Mouse (Mus musculus): ENCODE measurements around the gene 9530077C05Rik. TPM values are rescaled to one million over a fixed set of nuclear protein-coding genes. Genes with fewer than 3 reads are reported as not detected.
A peak's percentile ranks its signal among the peaks of the same experiment; 100 is the strongest.

9530077C05Rik gene
- polyA plus RNA-seq, 1 experiment from 2014 or later, result 3.4 TPM

GRCm38 (mm10) chr9:22466212-22466611 is 54.9 kb downstream of the 9530077C05Rik start:
- Histone ChIP-seq H3K9ac (ENCODE audit: low read depth, low read length) (no peak overlapping the region), H3K9me3 (ENCODE audit: control insufficient read depth, low read length) (no peaks in the 10 kb centered on the region), H3K4me1 (ENCODE audit: control insufficient read depth, insufficient read depth, low read length) (0 out of 2 replicates have a peak, but pooled peaks cover 2% of the 10 kb centered on the region), H3K27ac (ENCODE audit: low read length) (no peak overlapping the region), H3K36me3 (ENCODE audit: control insufficient read depth, insufficient read depth, low read length) (peaks cover 5% of the 10 kb centered on the region; the same call in 1 of the 2 replicates), H3K27me3 (replicated peaks; ENCODE audit: control insufficient read depth, insufficient read depth, low read length) (no peaks in the 10 kb centered on the region), H3K4me2 (ENCODE audit: low read depth, low read length) (no peak overlapping the region), H3K4me3 (ENCODE audit: low read length) (no peak overlapping the region)
- ATAC-seq, result no peak
- 94% methylated on average over 5 of the region's 5 CpGs for WGBS

DNA sequence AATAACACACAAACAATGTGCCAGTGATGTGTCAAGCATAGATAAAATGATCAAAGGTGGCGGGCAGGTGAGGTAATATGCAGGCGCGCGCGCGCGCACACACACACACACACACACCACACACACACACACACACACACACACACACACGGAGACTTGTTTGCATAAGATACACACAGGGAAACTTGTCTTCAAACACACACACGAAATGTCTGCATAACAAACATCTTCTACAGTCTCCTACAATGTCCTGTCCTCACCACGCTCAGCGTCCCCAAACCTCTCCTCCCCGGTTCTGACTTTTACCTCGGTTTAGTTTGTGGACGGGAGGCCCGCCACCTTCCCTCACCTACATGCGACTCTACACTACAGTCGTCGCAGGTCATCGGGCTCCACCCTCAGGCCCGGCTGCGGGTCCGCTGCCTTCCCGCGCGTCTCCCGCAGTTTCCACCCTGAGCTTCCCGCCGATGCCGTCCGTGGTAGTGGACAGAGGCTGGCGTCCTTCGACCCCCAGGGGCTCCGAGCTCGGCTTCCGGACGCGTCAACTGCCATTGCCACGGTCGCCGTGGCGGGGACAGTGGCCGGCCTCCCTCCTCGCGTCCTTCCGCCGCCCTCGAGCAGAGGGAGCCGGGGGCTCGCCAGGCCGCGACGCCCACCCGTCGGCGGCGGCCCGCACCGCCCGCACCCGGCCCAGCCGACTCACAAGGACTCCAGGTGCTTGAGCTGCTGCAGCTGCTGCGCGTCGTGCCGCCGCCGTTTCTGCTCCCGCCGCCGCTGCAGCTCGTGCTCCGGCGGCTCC is 56.3 kb downstream of the 9530077C05Rik start:
- Histone ChIP-seq H3K27ac (ENCODE audit: low read length) (peak overlapping the region; percentile 93), H3K27me3 (replicated peaks; ENCODE audit: control insufficient read depth, insufficient read depth, low read length) (no peaks in the 10 kb centered on the region), H3K9ac (ENCODE audit: low read depth, low read length) (peak overlapping the region; percentile 95), H3K4me3 (ENCODE audit: low read length) (peak overlapping the region; percentile 91), H3K9me3 (ENCODE audit: control insufficient read depth, low read length) (no peaks in the 10 kb centered on the region), H3K4me1 (ENCODE audit: control insufficient read depth, insufficient read depth, low read length) (0 out of 2 replicates have a peak, but pooled peaks cover 2% of the 10 kb centered on the region), H3K36me3 (ENCODE audit: control insufficient read depth, insufficient read depth, low read length) (peaks cover 5% of the 10 kb centered on the region; the same call in 1 of the 2 replicates), H3K4me2 (ENCODE audit: low read depth, low read length) (peak overlapping the region; percentile 65)
- ATAC-seq, result peak; percentile 78
- WGBS, result under 1% methylated on average over 70 of the region's 73 CpGs

GRCm38 (mm10) chr9:22468170-22468898 is 57.0 kb downstream of the 9530077C05Rik start:
- Histone ChIP-seq H3K27me3 (replicated peaks; ENCODE audit: control insufficient read depth, insufficient read depth, low read length) (no peaks in the 10 kb centered on the region), H3K9ac (ENCODE audit: low read depth, low read length) (peak overlapping the region; percentile 95), H3K36me3 (ENCODE audit: control insufficient read depth, insufficient read depth, low read length) (peaks cover 5% of the 10 kb centered on the region; the same call in 1 of the 2 replicates), H3K4me1 (ENCODE audit: control insufficient read depth, insufficient read depth, low read length) (0 out of 2 replicates have a peak, but pooled peaks cover 2% of the 10 kb centered on the region), H3K4me2 (ENCODE audit: low read depth, low read length) (peak overlapping the region; percentile 65), H3K9me3 (ENCODE audit: control insufficient read depth, low read length) (no peaks in the 10 kb centered on the region), H3K27ac (ENCODE audit: low read length) (peak overlapping the region; percentile 93), H3K4me3 (ENCODE audit: low read length) (peak overlapping the region; percentile 91)
- ATAC-seq, result peak; percentile 93
- 3% methylated on average over 43 of the region's 43 CpGs for WGBS

DNA sequence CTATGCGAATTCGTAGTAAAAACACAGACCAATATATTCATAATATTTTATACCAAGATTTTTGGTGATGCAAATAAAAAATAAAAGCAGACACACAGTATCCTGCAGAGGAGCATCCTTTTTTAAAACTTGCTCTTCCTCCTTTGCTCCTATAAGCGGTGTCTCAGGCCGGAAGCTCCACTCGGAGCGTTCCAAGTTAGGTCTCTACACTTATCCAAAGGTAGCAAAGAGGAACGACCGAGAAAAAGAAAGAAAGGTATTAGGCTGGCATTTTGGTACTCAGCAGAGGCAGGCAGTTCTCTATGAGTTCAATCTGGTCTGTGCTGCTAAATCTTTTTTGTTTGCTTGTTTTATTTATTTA is 57.6 kb downstream of the 9530077C05Rik start:
- Histone ChIP-seq H3K36me3 (ENCODE audit: control insufficient read depth, insufficient read depth, low read length) (peaks cover 5% of the 10 kb centered on the region; the same call in 1 of the 2 replicates), H3K9ac (ENCODE audit: low read depth, low read length) (no peak overlapping the region), H3K27ac (ENCODE audit: low read length) (no peak overlapping the region), H3K4me2 (ENCODE audit: low read depth, low read length) (no peak overlapping the region), H3K4me1 (ENCODE audit: control insufficient read depth, insufficient read depth, low read length) (0 out of 2 replicates have a peak, but pooled peaks cover 2% of the 10 kb centered on the region), H3K27me3 (replicated peaks; ENCODE audit: control insufficient read depth, insufficient read depth, low read length) (no peaks in the 10 kb centered on the region), H3K4me3 (ENCODE audit: low read length) (no peak overlapping the region), H3K9me3 (ENCODE audit: control insufficient read depth, low read length) (no peaks in the 10 kb centered on the region)
- 77% methylated on average over 8 of the region's 8 CpGs for WGBS
- ATAC-seq, result no peak

DNA sequence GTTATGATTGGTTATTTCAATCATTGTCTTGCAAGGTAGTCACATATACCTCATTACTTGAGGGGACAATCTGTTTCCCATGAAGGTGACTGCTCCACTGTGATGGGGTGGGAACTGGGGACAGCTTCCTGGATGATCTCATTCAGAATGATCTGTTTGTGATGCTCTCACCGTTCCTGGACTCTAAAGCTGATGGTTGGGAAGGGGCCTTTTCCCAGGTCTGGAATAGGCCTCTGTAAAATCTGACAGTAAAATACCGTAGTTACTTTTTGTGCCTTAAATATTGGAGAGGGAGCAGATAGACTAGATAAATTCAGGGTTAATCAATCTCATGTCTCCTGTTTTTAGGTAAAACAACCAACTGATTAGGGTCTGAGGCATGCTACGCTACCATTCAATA is 58.3 kb downstream of the 9530077C05Rik start, which contains the start of gene Rp9:
Gene Rp9 (minus strand): TSS at position 101 of the 400 bp plus-strand sequence.
- no peak for ATAC-seq
- H3K4me3 ChIP-seq (ENCODE audit: low read length), result peak within 1 kb of the TSS; percentile 91
- H3K9ac ChIP-seq (ENCODE audit: low read depth, low read length), result peak within 1 kb of the TSS; percentile 95
- 0 out of 2 replicates have a peak, but pooled peaks cover 2% of the 10 kb centered on the region for H3K4me1 ChIP-seq (ENCODE audit: control insufficient read depth, insufficient read depth, low read length)
- 83% methylated on average over 3 of the region's 3 CpGs for WGBS
- no peak within 1 kb of the TSS for H3K27ac ChIP-seq (ENCODE audit: low read length)
- peaks cover 5% of the 10 kb centered on the region; the same call in 1 of the 2 replicates for H3K36me3 ChIP-seq (ENCODE audit: control insufficient read depth, insufficient read depth, low read length)
- no peaks in the 10 kb centered on the region for H3K27me3 ChIP-seq (replicated peaks; ENCODE audit: control insufficient read depth, insufficient read depth, low read length)
- no peaks in the 10 kb centered on the region for H3K9me3 ChIP-seq (ENCODE audit: control insufficient read depth, low read length)
- peak within 1 kb of the TSS; percentile 65 for H3K4me2 ChIP-seq (ENCODE audit: low read depth, low read length)

GRCm38 (mm10) chr9:22475424-22475868 is 64.1 kb downstream of the 9530077C05Rik start, which contains the start of gene Bbs9:
Gene Bbs9, plus strand, starts transcription at chr9:22475715.
- Histone ChIP-seq H3K27me3 (replicated peaks; ENCODE audit: control insufficient read depth, insufficient read depth, low read length) (no peaks in the 10 kb centered on the region), H3K9ac (ENCODE audit: low read depth, low read length) (peak within 1 kb of the TSS; percentile 70), H3K27ac (ENCODE audit: low read length) (peak within 1 kb of the TSS; percentile 54), H3K36me3 (ENCODE audit: control insufficient read depth, insufficient read depth, low read length) (no peaks in the 10 kb centered on the region), H3K4me2 (ENCODE audit: low read depth, low read length) (peak within 1 kb of the TSS; percentile 91), H3K4me3 (ENCODE audit: low read length) (peak within 1 kb of the TSS; percentile 66), H3K9me3 (ENCODE audit: control insufficient read depth, low read length) (no peaks in the 10 kb centered on the region), H3K4me1 (ENCODE audit: control insufficient read depth, insufficient read depth, low read length) (no peaks in the 10 kb centered on the region)
- WGBS, result under 1% methylated on average over 25 of the region's 25 CpGs
- peak; percentile 100 for ATAC-seq

- H3K36me3 ChIP-seq (ENCODE audit: control insufficient read depth, insufficient read depth, low read length), result no peaks in the 10 kb centered on the region
- H3K4me2 ChIP-seq (ENCODE audit: low read depth, low read length), result peak overlapping the region; percentile 91
- H3K9ac ChIP-seq (ENCODE audit: low read depth, low read length), result peak overlapping the region; percentile 70
- no peaks in the 10 kb centered on the region for H3K4me1 ChIP-seq (ENCODE audit: control insufficient read depth, insufficient read depth, low read length)
- ATAC-seq, result no peak
- H3K4me3 ChIP-seq (ENCODE audit: low read length), result peak overlapping the region; percentile 66
- no peaks in the 10 kb centered on the region for H3K9me3 ChIP-seq (ENCODE audit: control insufficient read depth, low read length)
- H3K27me3 ChIP-seq (replicated peaks; ENCODE audit: control insufficient read depth, insufficient read depth, low read length), result no peaks in the 10 kb centered on the region
- WGBS, result 4% methylated on average over 10 of the region's 10 CpGs
- H3K27ac ChIP-seq (ENCODE audit: low read length), result peak overlapping the region; percentile 54; the same call in 1 of the 2 replicates
These were observed 65.0 kb downstream of the 9530077C05Rik start for GRCm38 (mm10) chr9:22476265-22476664.

DNA sequence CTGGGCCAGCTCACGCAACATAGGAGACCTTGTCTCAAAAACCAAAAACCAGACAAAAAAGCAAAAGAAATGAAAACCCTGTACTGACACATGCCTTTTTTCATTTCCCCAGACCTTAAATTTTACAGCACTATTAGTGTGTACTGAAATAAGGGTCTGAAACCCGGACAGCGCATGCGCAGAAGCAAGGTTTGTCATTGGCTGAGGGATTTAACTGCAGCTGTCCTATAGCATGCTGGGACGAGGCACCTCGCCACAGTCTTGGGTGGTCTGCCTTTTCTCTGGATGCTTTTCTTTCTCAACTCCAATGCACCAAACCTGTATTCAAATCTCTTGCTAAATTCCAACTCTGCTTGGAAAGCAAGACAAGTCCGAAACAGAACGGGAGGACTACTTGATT is 67.6 kb downstream of the 9530077C05Rik start:
- Histone ChIP-seq H3K9ac (ENCODE audit: low read depth, low read length) (no peak overlapping the region), H3K9me3 (ENCODE audit: control insufficient read depth, low read length) (no peaks in the 10 kb centered on the region), H3K4me1 (ENCODE audit: control insufficient read depth, insufficient read depth, low read length) (no peaks in the 10 kb centered on the region), H3K36me3 (ENCODE audit: control insufficient read depth, insufficient read depth, low read length) (no peaks in the 10 kb centered on the region), H3K27ac (ENCODE audit: low read length) (no peak overlapping the region), H3K27me3 (replicated peaks; ENCODE audit: control insufficient read depth, insufficient read depth, low read length) (no peaks in the 10 kb centered on the region), H3K4me3 (ENCODE audit: low read length) (no peak overlapping the region), H3K4me2 (ENCODE audit: low read depth, low read length) (no peak overlapping the region)
- 93% methylated on average over 8 of the region's 8 CpGs for WGBS
- ATAC-seq, result no peak

Measured in intestine, embryonic 16.5 days (tissue).